Mouse (Mus musculus) liver, adult 2 months (tissue): ENCODE data around the gene Arl3. TPM values are rescaled to one million over a fixed set of nuclear protein-coding genes. Genes with fewer than 3 reads are reported as not detected.
"Not testable (repeated sequence)": the region's sequence is repeated elsewhere in the genome, so short reads cannot be mapped to it uniquely, and the experiment has no call there.

Experiments
- DNase-seq: peaks from one replicate; pipeline ENCODE4 v3.0.0-alpha.2; 2011; ENCODE audit warnings: low read depth, low spot score; ENCODE audit errors: extremely low read depth
- H3K27ac ChIP-seq: fragments of 200-500 bp; replicated peaks from 2 replicates; pipeline ENCODE4 v1.5.1; 2012; ENCODE audit warnings: low read depth, mild to moderate bottlenecking, control low read depth, inconsistent platforms, low read length; ENCODE audit not compliant: insufficient read depth
- H3K27me3 ChIP-seq: fragments of 200-500 bp; 2 replicates; pipeline ENCODE4 v1.6.1; 2012; ENCODE audit warnings: mild to moderate bottlenecking, moderate library complexity, low read length, inconsistent platforms; ENCODE audit not compliant: control insufficient read depth, insufficient read depth
- H3K36me3 ChIP-seq: fragments of 200-500 bp; 2 replicates; pipeline ENCODE4 v1.6.1; 2012; ENCODE audit warnings: low read length, inconsistent platforms; ENCODE audit not compliant: control insufficient read depth, insufficient read depth
- H3K4me1 ChIP-seq: fragments of 200-500 bp; 2 replicates; pipeline ENCODE4 v1.6.1; 2011; ENCODE audit warnings: low read length; ENCODE audit not compliant: control insufficient read depth, insufficient read depth
- H3K4me3 ChIP-seq: fragments of 200-500 bp; 2 replicates; pipeline ENCODE4 v1.5.1; 2011; ENCODE audit warnings: low read depth, mild to moderate bottlenecking, control low read depth, low read length, moderate library complexity; ENCODE audit not compliant: insufficient read depth
- H3K79me2 ChIP-seq: fragments of 200-500 bp; 2 replicates; pipeline ENCODE4 v1.6.1; 2012; ENCODE audit warnings: inconsistent platforms, mild to moderate bottlenecking, low read length, moderate library complexity; ENCODE audit not compliant: control insufficient read depth, insufficient read depth
- H3K9ac ChIP-seq: fragments of 200-500 bp; 2 replicates; pipeline ENCODE4 v1.6.1; 2012; ENCODE audit warnings: low read depth, mild to moderate bottlenecking, control low read depth, inconsistent platforms, low read length
- CTCF ChIP-seq: fragments of 200-500 bp; IDR thresholded peaks from 2 replicates; pipeline ENCODE4 v1.5.1; 2011; ENCODE audit warnings: low read depth, low read length, control low read depth
- POLR2A ChIP-seq: fragments of 200-500 bp; IDR thresholded peaks from 2 replicates; pipeline ENCODE4 v1.6.1; 2011; ENCODE audit warnings: low read length, control low read depth; ENCODE audit not compliant: insufficient read depth; ENCODE audit errors: extremely low read depth
- WGBS: fragments of 180-500 bp; shearing (Covaris S2); methylation state at CpG from one replicate; pipeline ENCODE4 v1.1.7; 2018; 5-methylcytosine and 5-hydroxymethylcytosine counted together
- polyA plus RNA-seq: library from polyadenylated mRNA; depleted of rRNA; stranded (reverse); fragments of >200 nt; gene quantifications from 2 replicates; pipeline ENCODE4 v1.2.3, GENCODE M21; 2012
- total RNA-seq: library from RNA; depleted of rRNA; stranded (reverse); fragments of >200 nt; gene quantifications from 2 replicates; pipeline ENCODE4 v1.2.3, GENCODE M21; 2014

Gene Arl3
- total and polyA plus RNA-seq, 2 experiments: 8.7 to 25.1 TPM

GRCm38 (mm10) chr19:46587823-46588508 is 15.0 kb upstream of the Arl3 start:
- Histone ChIP-seq H3K27ac (no peak overlapping the region), H3K4me1 (peaks cover 17% of the 10 kb centered on the region), H3K9ac (no peak overlapping the region), H3K4me3 (no peak overlapping the region), H3K36me3 (peaks cover 12% of the 10 kb centered on the region), H3K27me3 (no peaks in the 10 kb centered on the region), H3K79me2 (no peaks in the 10 kb centered on the region; the same call in 1 of the 2 replicates)
- 58% methylated on average over 13 of the region's 13 CpGs for WGBS
- peak; percentile 71 for DNase-seq
- TF ChIP-seq POLR2A: no peak
- peak; percentile 97 for TF ChIP-seq CTCF

- H3K27me3 ChIP-seq: no peaks in the 10 kb centered on the region
- peak; percentile 67 for DNase-seq
- no peak overlapping the region for H3K9ac ChIP-seq
- H3K36me3 ChIP-seq: no peaks in the 10 kb centered on the region
- TF ChIP-seq POLR2A (no peak), CTCF (no peak)
- H3K4me3 ChIP-seq: no peak overlapping the region
- peak overlapping the region; percentile 43 for H3K27ac ChIP-seq
- H3K79me2 ChIP-seq: peaks cover 18% of the 10 kb centered on the region; the same call in 1 of the 2 replicates
- H3K4me1 ChIP-seq: peaks cover 10% of the 10 kb centered on the region
- 26% methylated on average over 4 of the region's 4 CpGs for WGBS
These were observed 2.2 kb upstream of the Arl3 start for GRCm38 (mm10) chr19:46575196-46575595.

- Histone ChIP-seq H3K27me3 (no peaks in the 10 kb centered on the region), H3K36me3 (no peaks in the 10 kb centered on the region), H3K9ac (peak overlapping the region; percentile 61), H3K27ac (peak overlapping the region; percentile 71; the same call in 1 of the 2 replicates), H3K4me3 (peak overlapping the region; percentile 75), H3K4me1 (peaks cover 10% of the 10 kb centered on the region), H3K79me2 (peaks cover 14% of the 10 kb centered on the region; the same call in 1 of the 2 replicates)
- peak; percentile 25 for DNase-seq
- TF ChIP-seq CTCF (no peak), POLR2A (no peak)
- 15% methylated on average over 6 of the region's 6 CpGs for WGBS
These were observed 992 bp upstream of the Arl3 start for GRCm38 (mm10) chr19:46573990-46574389.

GRCm38 (mm10) chr19:46572548-46572947 is 450 bp downstream of the Arl3 start:
- peaks cover 10% of the 10 kb centered on the region for H3K4me1 ChIP-seq

GRCm38 (mm10) chr19:46571878-46572244 is 1.1 kb downstream of the Arl3 start:
- peaks cover 11% of the 10 kb centered on the region; the same call in 1 of the 2 replicates for H3K79me2 ChIP-seq
- WGBS: 57% methylated on average over 10 of the region's 10 CpGs
- no peak overlapping the region for H3K9ac ChIP-seq
- peaks cover 10% of the 10 kb centered on the region for H3K4me1 ChIP-seq
- no peak overlapping the region for H3K27ac ChIP-seq
- H3K36me3 ChIP-seq: no peaks in the 10 kb centered on the region
- H3K4me3 ChIP-seq: no peak overlapping the region
- DNase-seq: no peak
- TF ChIP-seq POLR2A: no peak
- no peak for TF ChIP-seq CTCF
- no peaks in the 10 kb centered on the region for H3K27me3 ChIP-seq

More at GRCm38 (mm10) chr19:46572548-46572947, 450 bp downstream of the Arl3 start:
- no peak for TF ChIP-seq CTCF
- no peak for TF ChIP-seq POLR2A
- DNase-seq: no peak
- Histone ChIP-seq H3K4me3 (peak overlapping the region; percentile 80), H3K79me2 (peaks cover 11% of the 10 kb centered on the region; the same call in 1 of the 2 replicates), H3K9ac (peak overlapping the region; percentile 23), H3K36me3 (no peaks in the 10 kb centered on the region), H3K27ac (peak overlapping the region; percentile 2; the same call in 1 of the 2 replicates), H3K27me3 (no peaks in the 10 kb centered on the region)
- under 1% methylated on average over 17 of the region's 17 CpGs for WGBS

- not testable (repeated sequence) for DNase-seq, H3K9ac ChIP-seq, H3K27ac ChIP-seq, H3K36me3 ChIP-seq, H3K27me3 ChIP-seq, H3K79me2 ChIP-seq, H3K4me3 ChIP-seq
- 82% methylated on average over 3 of the region's 3 CpGs for WGBS
- peaks cover 10% of the 10 kb centered on the region for H3K4me1 ChIP-seq
These were observed 1.7 kb downstream of the Arl3 start for GRCm38 (mm10) chr19:46571211-46571877.
